Mouse (Mus musculus): ENCODE measurements at regions not wholly inside any gene's neighbourhood (a gene's known extent, or its start where the extent isn't known, plus 50 kb on each side); places are given as distances from the start of the nearest gene placed in this dataset.

DNA sequence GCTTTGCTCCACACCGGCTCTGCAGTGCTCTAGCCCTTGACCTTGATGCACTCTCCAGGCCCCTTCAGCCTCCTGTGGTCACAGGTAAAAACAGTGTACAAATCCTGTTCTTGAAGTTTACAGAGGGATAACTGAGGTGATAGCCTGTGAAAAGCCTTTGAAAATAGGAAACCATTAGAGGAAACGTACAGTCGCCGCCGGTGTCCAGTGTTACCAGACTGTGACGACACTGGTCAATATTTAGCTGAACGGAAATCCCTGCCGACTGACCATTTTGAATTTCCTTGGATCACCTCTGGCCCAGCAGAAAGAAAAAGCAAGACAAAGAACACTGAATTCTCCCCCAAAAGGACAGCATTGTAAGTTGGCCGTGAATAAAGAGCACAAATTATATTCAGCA is 282.6 kb upstream of the Ppargc1a start:
- H3K4me1 ChIP-seq (ENCODE audit: control insufficient read depth, insufficient read depth, insufficient read length) = no peaks in the 10 kb centered on the region
- H3K27me3 ChIP-seq (ENCODE audit: control insufficient read depth, insufficient read depth, low read length) = no peaks in the 10 kb centered on the region
- DNase-seq (ENCODE audit: low read depth in 1 of 2, low spot score in 2 of 2) = no peak
- H3K4me3 ChIP-seq (ENCODE audit: extremely low read depth, insufficient read depth, insufficient read length) = no peak overlapping the region
- 96% methylated on average over 9 of the region's 9 CpGs for WGBS
- H3K27ac ChIP-seq (ENCODE audit: insufficient read depth, low read length) = no peak overlapping the region
- no peaks in the 10 kb centered on the region for H3K36me3 ChIP-seq (ENCODE audit: control insufficient read depth, insufficient read depth, low read length)
- TF ChIP-seq CTCF (IDR thresholded peaks at IDR 0.05; ENCODE audit: extremely low read depth, insufficient read depth, insufficient read length, insufficient replicate concordance) = no peak
- no peak for TF ChIP-seq POLR2A (IDR thresholded peaks at IDR 0.05; ENCODE audit: low read depth, low read length)

DNA sequence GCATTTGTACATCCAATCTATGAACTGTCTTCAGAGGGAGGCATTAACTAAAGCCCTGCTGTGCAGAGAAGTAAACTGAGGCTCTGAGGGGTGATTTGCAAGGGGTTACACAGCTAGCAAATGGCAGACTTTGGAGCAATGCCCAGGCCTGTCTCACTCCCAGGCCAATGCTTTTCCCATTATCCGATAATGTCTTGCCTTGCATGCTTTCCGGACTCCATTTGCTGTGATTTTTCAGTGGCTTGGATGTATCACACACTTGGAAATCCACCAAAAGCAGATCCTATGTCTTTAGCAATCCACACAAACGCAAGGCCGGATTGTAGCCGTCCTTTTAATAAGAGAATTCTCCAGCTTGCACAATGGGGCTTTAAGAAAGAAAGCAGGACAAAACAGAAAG is 281.7 kb upstream of the Ppargc1a start:
- no peak for TF ChIP-seq CTCF (IDR thresholded peaks at IDR 0.05; ENCODE audit: extremely low read depth, insufficient read depth, insufficient read length, insufficient replicate concordance)
- no peak for TF ChIP-seq POLR2A (IDR thresholded peaks at IDR 0.05; ENCODE audit: low read depth, low read length)
- H3K36me3 ChIP-seq (ENCODE audit: control insufficient read depth, insufficient read depth, low read length) = no peaks in the 10 kb centered on the region
- no peaks in the 10 kb centered on the region for H3K27me3 ChIP-seq (ENCODE audit: control insufficient read depth, insufficient read depth, low read length)
- 88% methylated on average over 5 of the region's 5 CpGs for WGBS
- no peak overlapping the region for H3K27ac ChIP-seq (ENCODE audit: insufficient read depth, low read length)
- no peak for DNase-seq (ENCODE audit: low read depth in 1 of 2, low spot score in 2 of 2)
- no peak overlapping the region for H3K4me3 ChIP-seq (ENCODE audit: extremely low read depth, insufficient read depth, insufficient read length)
- H3K4me1 ChIP-seq (ENCODE audit: control insufficient read depth, insufficient read depth, insufficient read length) = no peaks in the 10 kb centered on the region

DNA sequence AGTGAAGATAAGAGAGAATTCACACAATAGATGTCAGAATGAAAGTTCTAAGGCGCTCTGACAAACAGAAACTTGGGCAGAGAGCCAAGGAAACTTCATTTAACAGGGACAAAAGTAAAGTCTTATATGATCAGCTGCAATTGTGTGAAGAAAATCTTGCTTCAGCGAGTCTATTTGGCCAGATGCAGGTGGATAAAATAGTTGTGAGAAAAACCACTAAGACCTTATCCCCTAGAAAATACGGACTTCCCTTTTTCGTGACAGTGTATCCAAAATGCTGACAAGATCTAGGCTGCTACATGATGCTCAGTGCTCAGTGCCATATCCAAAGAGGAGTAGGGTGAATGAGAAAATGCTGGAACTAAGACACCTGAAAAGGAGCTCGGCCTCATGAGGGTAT is 274.7 kb upstream of the Ppargc1a start:
- TF ChIP-seq CTCF (IDR thresholded peaks at IDR 0.05; ENCODE audit: extremely low read depth, insufficient read depth, insufficient read length, insufficient replicate concordance) (no peak), POLR2A (IDR thresholded peaks at IDR 0.05; ENCODE audit: low read depth, low read length) (no peak)
- 45% methylated on average over 5 of the region's 5 CpGs for WGBS
- Histone ChIP-seq H3K4me1 (ENCODE audit: control insufficient read depth, insufficient read depth, insufficient read length) (no peaks in the 10 kb centered on the region), H3K27me3 (ENCODE audit: control insufficient read depth, insufficient read depth, low read length) (no peaks in the 10 kb centered on the region), H3K4me3 (ENCODE audit: extremely low read depth, insufficient read depth, insufficient read length) (no peak overlapping the region), H3K27ac (ENCODE audit: insufficient read depth, low read length) (no peak overlapping the region), H3K36me3 (ENCODE audit: control insufficient read depth, insufficient read depth, low read length) (no peaks in the 10 kb centered on the region)
- DNase-seq (ENCODE audit: low read depth in 1 of 2, low spot score in 2 of 2) = no peak

DNA sequence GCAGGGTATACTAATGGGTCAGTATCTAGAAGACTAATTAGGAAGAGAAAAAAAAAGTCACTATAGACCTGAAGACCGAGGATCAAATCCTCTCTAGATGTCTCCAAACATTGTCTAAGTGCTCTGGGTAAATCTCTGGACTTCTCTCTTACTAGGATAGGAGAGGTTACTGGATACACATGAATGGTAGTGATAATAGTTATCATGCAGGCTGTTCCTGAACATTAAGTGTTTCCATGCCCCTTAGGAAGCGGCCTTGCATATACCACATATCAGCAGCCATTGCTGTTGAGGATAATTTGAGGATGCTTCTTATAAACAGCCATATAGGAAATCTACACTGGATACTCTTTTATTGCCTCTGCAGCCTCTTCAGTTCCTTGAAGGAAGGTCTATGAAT is 274.2 kb upstream of the Ppargc1a start:
- TF ChIP-seq POLR2A (IDR thresholded peaks at IDR 0.05; ENCODE audit: low read depth, low read length) (no peak), CTCF (IDR thresholded peaks at IDR 0.05; ENCODE audit: extremely low read depth, insufficient read depth, insufficient read length, insufficient replicate concordance) (no peak)
- H3K4me1 ChIP-seq (ENCODE audit: control insufficient read depth, insufficient read depth, insufficient read length) = no peaks in the 10 kb centered on the region
- no peak for DNase-seq (ENCODE audit: low read depth in 1 of 2, low spot score in 2 of 2)
- H3K36me3 ChIP-seq (ENCODE audit: control insufficient read depth, insufficient read depth, low read length) = no peaks in the 10 kb centered on the region
- WGBS = 78% methylated on average over 2 of the region's 2 CpGs
- H3K27ac ChIP-seq (ENCODE audit: insufficient read depth, low read length) = no peak overlapping the region
- H3K4me3 ChIP-seq (ENCODE audit: extremely low read depth, insufficient read depth, insufficient read length) = no peak overlapping the region
- no peaks in the 10 kb centered on the region for H3K27me3 ChIP-seq (ENCODE audit: control insufficient read depth, insufficient read depth, low read length)

DNA sequence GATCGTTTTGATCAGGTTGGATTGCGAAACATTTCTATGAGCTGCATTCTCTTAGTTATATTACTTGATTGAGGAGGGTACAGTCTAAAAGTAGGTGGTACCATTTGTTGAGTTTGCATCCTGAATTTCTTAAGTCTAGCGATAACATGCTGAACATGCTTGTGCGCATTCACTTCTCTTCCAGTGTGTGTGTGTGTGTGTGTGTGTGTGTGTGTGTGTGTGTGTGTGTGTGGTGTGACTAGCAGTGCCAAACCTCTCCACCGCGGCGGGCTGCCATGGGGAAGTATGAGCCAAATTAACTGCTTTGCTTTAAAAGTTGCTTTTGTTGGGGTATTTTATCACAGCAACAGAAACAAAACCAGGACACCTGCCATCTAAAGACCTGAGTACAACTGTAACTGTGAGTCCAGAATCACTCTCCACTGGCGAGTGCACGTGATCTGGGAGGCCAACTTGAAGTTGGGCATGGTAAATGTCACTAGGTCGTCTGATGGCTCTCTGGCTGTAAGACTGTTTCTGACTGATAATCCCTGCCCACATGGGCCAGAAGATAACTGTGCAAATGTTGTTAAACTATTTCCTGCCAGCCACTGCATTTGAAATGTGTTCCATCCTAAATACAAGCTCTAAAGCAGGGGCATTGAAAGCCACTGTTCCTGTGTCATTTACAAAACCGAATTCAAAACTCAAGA is 273.3 kb upstream of the Ppargc1a start:
- H3K27me3 ChIP-seq (ENCODE audit: control insufficient read depth, insufficient read depth, low read length) = no peaks in the 10 kb centered on the region
- no peaks in the 10 kb centered on the region for H3K4me1 ChIP-seq (ENCODE audit: control insufficient read depth, insufficient read depth, insufficient read length)
- DNase-seq (ENCODE audit: low read depth in 1 of 2, low spot score in 2 of 2) = no peak
- no peak overlapping the region for H3K27ac ChIP-seq (ENCODE audit: insufficient read depth, low read length)
- no peaks in the 10 kb centered on the region for H3K36me3 ChIP-seq (ENCODE audit: control insufficient read depth, insufficient read depth, low read length)
- WGBS = 81% methylated on average over 11 of the region's 11 CpGs
- H3K4me3 ChIP-seq (ENCODE audit: extremely low read depth, insufficient read depth, insufficient read length) = no peak overlapping the region
- TF ChIP-seq POLR2A (IDR thresholded peaks at IDR 0.05; ENCODE audit: low read depth, low read length) (no peak), CTCF (IDR thresholded peaks at IDR 0.05; ENCODE audit: extremely low read depth, insufficient read depth, insufficient read length, insufficient replicate concordance) (no peak)

DNA sequence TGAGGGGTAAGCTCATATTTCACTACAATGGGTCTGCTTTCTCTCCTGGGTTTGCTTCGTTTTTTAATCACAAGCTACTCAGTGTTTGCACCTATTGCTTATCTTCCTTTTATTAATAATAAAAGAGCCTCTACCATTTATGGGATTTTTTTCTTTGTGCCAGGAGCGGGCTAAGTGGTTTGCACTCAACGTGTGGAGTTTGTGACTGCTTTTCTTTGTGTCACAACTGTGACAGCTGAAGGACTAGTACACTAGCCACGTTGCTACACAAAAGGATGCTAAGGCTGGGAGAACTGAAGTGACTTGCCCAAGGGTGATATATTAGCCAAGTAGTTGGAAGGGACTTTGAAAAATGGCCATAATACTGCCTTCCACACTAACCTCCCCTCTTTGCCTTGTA is 271.8 kb upstream of the Ppargc1a start:
- Histone ChIP-seq H3K36me3 (ENCODE audit: control insufficient read depth, insufficient read depth, low read length) (no peaks in the 10 kb centered on the region), H3K27ac (ENCODE audit: insufficient read depth, low read length) (no peak overlapping the region), H3K4me3 (ENCODE audit: extremely low read depth, insufficient read depth, insufficient read length) (no peak overlapping the region), H3K27me3 (ENCODE audit: control insufficient read depth, insufficient read depth, low read length) (no peaks in the 10 kb centered on the region), H3K4me1 (ENCODE audit: control insufficient read depth, insufficient read depth, insufficient read length) (no peaks in the 10 kb centered on the region)
- no peak for DNase-seq (ENCODE audit: low read depth in 1 of 2, low spot score in 2 of 2)
- no peak for TF ChIP-seq POLR2A (IDR thresholded peaks at IDR 0.05; ENCODE audit: low read depth, low read length)
- no peak for TF ChIP-seq CTCF (IDR thresholded peaks at IDR 0.05; ENCODE audit: extremely low read depth, insufficient read depth, insufficient read length, insufficient replicate concordance)
- WGBS = 81% methylated on average over 4 of the region's 4 CpGs

DNA sequence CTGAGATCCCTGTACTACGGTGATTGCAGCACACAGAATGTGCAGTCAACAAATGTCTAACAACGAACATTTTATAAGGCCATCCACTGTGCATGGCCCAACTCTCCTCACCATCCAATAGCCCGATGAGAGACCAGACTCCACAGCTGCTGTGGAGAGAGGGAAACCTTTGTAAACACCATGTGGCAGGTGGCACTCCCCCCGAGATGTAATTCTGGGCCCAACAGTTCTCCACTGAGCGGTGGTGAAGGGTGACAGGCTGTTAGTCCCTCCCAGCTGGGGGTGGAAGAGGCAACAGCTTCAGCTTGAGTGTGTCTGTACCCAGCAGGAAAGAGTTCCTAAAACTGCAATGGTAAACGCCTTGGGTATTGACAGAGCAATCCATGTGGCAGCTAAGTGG is 263.0 kb upstream of the Ppargc1a start:
- no peaks in the 10 kb centered on the region for H3K36me3 ChIP-seq (ENCODE audit: control insufficient read depth, insufficient read depth, low read length)
- TF ChIP-seq POLR2A (IDR thresholded peaks at IDR 0.05; ENCODE audit: low read depth, low read length) (no peak), CTCF (IDR thresholded peaks at IDR 0.05; ENCODE audit: extremely low read depth, insufficient read depth, insufficient read length, insufficient replicate concordance) (no peak)
- H3K27ac ChIP-seq (ENCODE audit: insufficient read depth, low read length) = no peak overlapping the region
- H3K27me3 ChIP-seq (ENCODE audit: control insufficient read depth, insufficient read depth, low read length) = no peaks in the 10 kb centered on the region
- no peak overlapping the region for H3K4me3 ChIP-seq (ENCODE audit: extremely low read depth, insufficient read depth, insufficient read length)
- DNase-seq (ENCODE audit: low read depth in 1 of 2, low spot score in 2 of 2) = no peak
- no peaks in the 10 kb centered on the region for H3K4me1 ChIP-seq (ENCODE audit: control insufficient read depth, insufficient read depth, insufficient read length)
- WGBS = 78% methylated on average over 6 of the region's 6 CpGs
